Mouse (Mus musculus): ENCODE measurements at regions not wholly inside any gene's neighbourhood (a gene's known extent, or its start where the extent isn't known, plus 50 kb on each side); places are given as distances from the start of the nearest gene placed in this dataset.

DNA sequence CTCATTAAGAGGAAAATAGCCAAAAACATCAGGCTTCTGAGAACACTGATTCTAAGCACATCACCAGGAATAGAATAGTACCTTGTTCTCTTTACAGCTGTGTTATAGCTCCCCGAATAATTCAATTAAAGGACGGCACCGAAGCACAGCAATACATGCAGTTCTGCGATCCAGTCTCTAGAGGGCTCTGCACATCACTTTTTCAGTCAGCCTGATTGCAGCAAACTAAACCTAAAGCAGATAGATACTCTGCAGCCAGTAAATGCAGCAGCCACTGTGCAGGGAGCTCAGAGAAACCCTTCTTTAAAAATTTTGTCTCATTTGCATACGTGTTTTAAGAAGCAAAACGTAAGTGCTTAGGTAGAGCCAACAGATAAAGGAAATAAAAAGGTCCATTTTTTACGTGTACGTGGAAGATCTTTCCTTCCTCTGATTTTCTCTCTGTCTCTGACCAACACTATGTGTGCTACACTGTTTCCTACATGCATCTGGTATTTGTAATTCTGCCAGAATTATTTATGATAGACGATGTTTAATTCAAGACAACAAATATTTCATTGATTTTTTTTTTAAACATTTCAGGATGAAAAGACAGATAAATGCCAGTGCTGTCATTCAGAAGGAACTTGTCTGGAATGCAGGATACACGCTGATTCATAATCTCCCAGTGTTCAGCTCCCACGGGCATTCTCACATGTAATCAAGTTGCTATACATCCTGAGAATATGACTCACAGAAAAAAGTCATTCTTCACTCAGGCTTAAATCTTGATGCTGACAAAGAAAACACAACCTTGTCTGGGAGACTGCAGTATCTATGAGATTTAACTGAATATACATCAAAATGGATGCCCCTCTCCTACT, 663.1 kb downstream of the Pcdh18 start:
- peak; percentile 42 for TF ChIP-seq CTCF (IDR thresholded peaks at IDR 0.05; ENCODE audit: insufficient read depth, low read length)
- TF ChIP-seq POLR2A (IDR thresholded peaks at IDR 0.05; ENCODE audit: borderline replicate concordance, extremely low read depth, low read depth, low read length) = no peak

Measured in lung, adult 2 months (tissue).